Mouse (Mus musculus) inflammation-experienced regulatory T-cells, adult 16 weeks (primary cell): ENCODE measurements around the gene Myh2. TPM values are rescaled to one million over a fixed set of nuclear protein-coding genes. Genes with fewer than 3 reads are reported as not detected.

Experiments
- polyA plus RNA-seq: library from polyadenylated mRNA; unstranded; fragments of 100-300 nt; shearing (Covaris generic); gene quantifications from one replicate; pipeline ENCODE4 v1.2.1, GENCODE M21; 2017

Gene Myh2
- not detected for polyA plus RNA-seq

GRCm38 (mm10) chr11:67170727-67171126 is at the start of gene Myh2:
Myh2 (plus strand) TSS chr11:67171027.

GRCm38 (mm10) chr11:67199752-67200151 is 28.9 kb downstream of the Myh2 start, which contains the start of gene Myh1:
Myh1 (plus strand) TSS chr11:67200052.

GRCm38 (mm10) chr11:67237481-67238079 is 66.8 kb downstream of the Myh2 start, which contains the start of gene Myh4:
Myh4 (plus strand) TSS chr11:67238029.

Other genes with a start within 250 kb of the Myh2 start
- gene Tmem238l, start 214.4 kb upstream of the Myh2 start, polyA plus RNA-seq, result not detected
- 1.3 TPM for gene Tmem220, start 145.9 kb upstream of the Myh2 start, polyA plus RNA-seq
- gene Adprm, start 118.4 kb upstream of the Myh2 start, polyA plus RNA-seq, result 75.5 TPM
- gene Sco1, start 118.4 kb upstream of the Myh2 start, polyA plus RNA-seq, result 13.5 TPM
- gene Myh3, start 92.7 kb upstream of the Myh2 start, polyA plus RNA-seq, result 1.3 TPM
- gene Myh1, start 29.0 kb downstream of the Myh2 start, polyA plus RNA-seq, result not detected
- gene Myh4, start 67.0 kb downstream of the Myh2 start, polyA plus RNA-seq, result not detected
- gene Myh8, start 106.1 kb downstream of the Myh2 start, polyA plus RNA-seq, result not detected
- not detected for gene Myh13, start 150.6 kb downstream of the Myh2 start, polyA plus RNA-seq